Mouse (Mus musculus): ENCODE results near the gene Atxn7l1.

Atxn7l1 gene

DNA sequence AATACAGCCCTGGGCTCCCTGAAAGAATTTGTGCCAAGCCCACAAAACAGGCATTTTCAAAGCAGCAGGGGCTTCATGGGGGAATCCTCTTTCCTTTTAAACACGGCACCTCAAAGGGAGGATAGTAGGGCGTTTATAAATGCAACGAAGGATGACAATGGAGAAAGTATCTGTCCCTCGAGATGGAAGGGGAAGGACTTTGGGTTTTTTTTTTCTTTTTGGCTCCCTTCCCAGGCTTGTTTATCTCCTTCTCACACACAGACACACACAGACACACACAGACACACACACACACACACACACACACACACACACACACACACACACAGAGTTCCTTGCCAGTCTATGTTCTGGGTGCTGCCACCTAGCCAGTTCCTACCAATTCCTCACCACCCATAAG lies 189.8 kb downstream of the Atxn7l1 start:
- H3K36me3 ChIP-seq (ENCODE audit: control insufficient read depth, insufficient read depth, low read length, poor library complexity, severe bottlenecking) = no peaks in the 10 kb centered on the region; the same call in 1 of the 2 replicates
- DNase-seq (ENCODE audit: low read depth, low spot score) = no peak
- H3K27me3 ChIP-seq (ENCODE audit: control insufficient read depth, insufficient read depth, low read length, poor library complexity, severe bottlenecking) = no peaks in the 10 kb centered on the region

- DNase-seq (ENCODE audit: low read depth, low spot score) = no peak
- Histone ChIP-seq H3K36me3 (ENCODE audit: control insufficient read depth, insufficient read depth, low read length, poor library complexity, severe bottlenecking) (no peaks in the 10 kb centered on the region), H3K27me3 (ENCODE audit: control insufficient read depth, insufficient read depth, low read length, poor library complexity, severe bottlenecking) (no peaks in the 10 kb centered on the region)
Measured at GRCm38 (mm10) chr12:33338170-33338569, 190.7 kb downstream of the Atxn7l1 start.

GRCm38 (mm10) chr12:33339822-33340221 lies 192.3 kb downstream of the Atxn7l1 start:
- Histone ChIP-seq H3K36me3 (ENCODE audit: control insufficient read depth, insufficient read depth, low read length, poor library complexity, severe bottlenecking) (peaks cover under 1% of the 10 kb centered on the region; the same call in 1 of the 2 replicates), H3K27me3 (ENCODE audit: control insufficient read depth, insufficient read depth, low read length, poor library complexity, severe bottlenecking) (no peaks in the 10 kb centered on the region)
- DNase-seq (ENCODE audit: low read depth, low spot score) = no peak

DNA sequence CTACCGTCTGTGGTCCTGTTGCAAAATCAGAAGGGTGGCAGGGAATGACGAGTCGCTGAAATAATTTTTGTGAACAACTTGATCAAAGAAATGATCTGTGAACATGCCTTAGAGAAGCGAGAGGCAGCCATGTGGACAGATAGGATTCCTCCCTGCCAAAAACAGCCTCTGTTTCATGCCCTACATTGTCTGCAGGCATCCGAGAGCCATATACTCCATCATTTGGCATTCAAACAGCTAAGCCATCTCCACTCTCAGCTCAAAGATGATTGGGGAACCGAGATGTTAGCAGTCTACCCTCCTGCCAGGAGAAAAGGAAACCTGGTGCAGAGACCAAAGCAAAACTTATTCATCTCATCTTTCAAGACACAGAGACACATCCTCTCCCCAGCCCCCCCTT lies 193.2 kb downstream of the Atxn7l1 start:
- DNase-seq (ENCODE audit: low read depth, low spot score) = no peak
- Histone ChIP-seq H3K36me3 (ENCODE audit: control insufficient read depth, insufficient read depth, low read length, poor library complexity, severe bottlenecking) (peaks cover 3% of the 10 kb centered on the region; the same call in 1 of the 2 replicates), H3K27me3 (ENCODE audit: control insufficient read depth, insufficient read depth, low read length, poor library complexity, severe bottlenecking) (no peaks in the 10 kb centered on the region)

DNA sequence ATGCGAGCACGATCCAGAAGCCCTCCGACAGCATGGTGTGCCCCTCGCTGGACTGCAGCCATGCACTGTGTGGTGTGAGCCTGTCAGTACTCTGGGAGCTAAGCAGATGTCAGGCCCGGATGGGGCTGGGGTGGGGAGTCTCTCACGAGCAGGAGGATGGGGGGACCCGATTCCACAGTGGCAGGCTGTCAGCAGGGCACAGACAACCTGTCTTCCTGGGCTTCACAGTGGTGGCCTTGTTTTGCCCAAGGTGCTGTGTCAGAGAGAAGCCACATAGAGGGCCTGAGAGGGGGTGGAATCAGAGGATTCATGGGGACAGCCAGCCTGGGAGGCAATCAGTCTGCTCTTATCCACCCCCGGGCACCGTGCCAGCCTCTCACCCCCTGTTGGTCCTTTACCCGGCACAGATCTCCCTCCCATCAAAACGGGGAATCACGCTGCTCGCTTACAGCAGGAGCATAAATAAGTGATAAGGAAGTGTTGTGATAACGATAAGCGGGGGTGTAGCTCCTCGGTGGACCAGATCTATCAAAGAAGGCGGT lies 193.9 kb downstream of the Atxn7l1 start:
- no peak for DNase-seq (ENCODE audit: low read depth, low spot score)
- no peaks in the 10 kb centered on the region for H3K27me3 ChIP-seq (ENCODE audit: control insufficient read depth, insufficient read depth, low read length, poor library complexity, severe bottlenecking)
- peaks cover 7% of the 10 kb centered on the region; the same call in 1 of the 2 replicates for H3K36me3 ChIP-seq (ENCODE audit: control insufficient read depth, insufficient read depth, low read length, poor library complexity, severe bottlenecking)

GRCm38 (mm10) chr12:33344970-33345772 lies 197.7 kb downstream of the Atxn7l1 start:
- DNase-seq (ENCODE audit: low read depth, low spot score) = no peak

GRCm38 (mm10) chr12:33345773-33346435 lies 198.4 kb downstream of the Atxn7l1 start:
- H3K27me3 ChIP-seq (ENCODE audit: control insufficient read depth, insufficient read depth, low read length, poor library complexity, severe bottlenecking) = no peaks in the 10 kb centered on the region
- H3K36me3 ChIP-seq (ENCODE audit: control insufficient read depth, insufficient read depth, low read length, poor library complexity, severe bottlenecking) = peaks cover 25% of the 10 kb centered on the region
- no peak for DNase-seq (ENCODE audit: low read depth, low spot score)

More at GRCm38 (mm10) chr12:33344970-33345772, 197.7 kb downstream of the Atxn7l1 start:
- Histone ChIP-seq H3K36me3 (ENCODE audit: control insufficient read depth, insufficient read depth, low read length, poor library complexity, severe bottlenecking) (peaks cover 19% of the 10 kb centered on the region), H3K27me3 (ENCODE audit: control insufficient read depth, insufficient read depth, low read length, poor library complexity, severe bottlenecking) (no peaks in the 10 kb centered on the region)

DNA sequence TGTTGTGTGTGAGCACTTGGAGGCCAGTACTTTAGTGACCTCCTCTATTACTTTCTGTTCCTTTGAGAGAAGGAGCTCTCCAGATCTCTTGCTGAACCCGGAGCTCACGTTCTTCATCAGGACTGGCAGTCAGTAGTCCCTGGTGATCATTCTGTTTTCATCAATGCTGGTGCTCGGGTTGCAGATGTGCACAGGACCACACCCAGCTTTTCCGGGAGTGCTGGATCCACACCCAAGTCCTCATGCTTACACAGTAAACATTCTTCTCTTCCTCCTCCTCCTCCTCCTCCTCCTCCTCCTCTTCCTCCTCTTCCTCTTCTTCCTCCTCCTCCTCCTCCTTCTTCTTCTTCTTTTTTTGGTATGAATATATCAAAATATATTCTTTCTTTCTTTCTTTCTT lies 205.2 kb downstream of the Atxn7l1 start:
- Histone ChIP-seq H3K36me3 (ENCODE audit: control insufficient read depth, insufficient read depth, low read length, poor library complexity, severe bottlenecking) (peaks cover 20% of the 10 kb centered on the region), H3K27me3 (ENCODE audit: control insufficient read depth, insufficient read depth, low read length, poor library complexity, severe bottlenecking) (no peaks in the 10 kb centered on the region)
- no peak for DNase-seq (ENCODE audit: low read depth, low spot score)

DNA sequence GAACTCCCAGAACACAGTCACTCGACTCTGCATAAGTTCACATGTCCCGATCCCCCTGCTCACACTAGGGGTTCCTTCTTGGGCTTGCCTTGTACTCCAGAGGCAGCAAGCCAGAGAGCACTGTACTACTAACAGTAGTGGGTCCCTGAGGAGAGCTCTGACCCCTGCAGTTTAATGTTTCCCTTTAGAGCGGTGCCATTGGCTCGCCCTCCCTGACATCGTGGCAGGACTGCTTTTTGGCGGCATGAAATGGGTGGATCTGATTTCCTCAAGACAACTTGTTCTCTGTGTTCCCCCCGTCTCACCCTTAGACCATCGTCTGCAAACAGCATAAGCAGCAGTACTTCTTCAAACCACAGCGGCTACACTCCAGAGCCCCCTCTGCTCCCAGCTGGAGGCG lies 210.9 kb downstream of the Atxn7l1 start:
- peaks cover 11% of the 10 kb centered on the region for H3K36me3 ChIP-seq (ENCODE audit: control insufficient read depth, insufficient read depth, low read length, poor library complexity, severe bottlenecking)
- DNase-seq (ENCODE audit: low read depth, low spot score) = no peak

GRCm38 (mm10) chr12:33359209-33359608 lies 211.7 kb downstream of the Atxn7l1 start:
- Histone ChIP-seq H3K27me3 (ENCODE audit: control insufficient read depth, insufficient read depth, low read length, poor library complexity, severe bottlenecking) (no peaks in the 10 kb centered on the region), H3K36me3 (ENCODE audit: control insufficient read depth, insufficient read depth, low read length, poor library complexity, severe bottlenecking) (peaks cover 12% of the 10 kb centered on the region)
- no peak for DNase-seq (ENCODE audit: low read depth, low spot score)

More for the DNA sequence above, 210.9 kb downstream of the Atxn7l1 start:
- H3K27me3 ChIP-seq (ENCODE audit: control insufficient read depth, insufficient read depth, low read length, poor library complexity, severe bottlenecking) = no peaks in the 10 kb centered on the region

DNA sequence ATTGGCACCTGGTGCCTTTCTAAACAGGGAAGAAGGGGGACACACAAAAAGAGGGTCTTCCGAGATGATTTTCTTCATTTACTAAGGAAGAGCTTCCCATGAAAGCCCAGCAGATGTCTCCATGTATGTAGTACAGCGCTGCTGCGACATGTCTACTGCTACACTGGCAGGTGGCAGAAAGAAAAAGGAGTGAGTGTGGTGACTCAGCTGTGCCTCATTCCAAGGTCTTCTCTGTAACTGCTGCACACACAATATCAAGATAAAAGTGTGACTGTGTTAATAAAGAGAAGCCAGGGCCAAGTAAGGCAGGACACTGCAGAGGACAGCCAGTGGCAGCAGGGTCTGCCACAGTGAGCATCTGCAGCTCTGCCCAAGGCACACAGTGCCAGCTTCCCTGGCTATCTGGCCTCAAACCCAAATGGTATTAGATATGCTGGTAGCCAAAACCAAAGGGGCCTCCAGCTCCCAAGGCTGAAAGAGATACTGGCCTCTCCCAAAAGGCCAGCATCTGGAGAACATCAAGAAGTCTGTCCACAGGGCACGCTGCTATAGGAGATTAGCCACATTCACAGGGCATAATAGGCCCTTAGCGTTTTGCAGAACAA lies 212.5 kb downstream of the Atxn7l1 start:
- Histone ChIP-seq H3K27me3 (ENCODE audit: control insufficient read depth, insufficient read depth, low read length, poor library complexity, severe bottlenecking) (no peaks in the 10 kb centered on the region), H3K36me3 (ENCODE audit: control insufficient read depth, insufficient read depth, low read length, poor library complexity, severe bottlenecking) (peaks cover 10% of the 10 kb centered on the region)
- no peak for DNase-seq (ENCODE audit: low read depth, low spot score)

DNA sequence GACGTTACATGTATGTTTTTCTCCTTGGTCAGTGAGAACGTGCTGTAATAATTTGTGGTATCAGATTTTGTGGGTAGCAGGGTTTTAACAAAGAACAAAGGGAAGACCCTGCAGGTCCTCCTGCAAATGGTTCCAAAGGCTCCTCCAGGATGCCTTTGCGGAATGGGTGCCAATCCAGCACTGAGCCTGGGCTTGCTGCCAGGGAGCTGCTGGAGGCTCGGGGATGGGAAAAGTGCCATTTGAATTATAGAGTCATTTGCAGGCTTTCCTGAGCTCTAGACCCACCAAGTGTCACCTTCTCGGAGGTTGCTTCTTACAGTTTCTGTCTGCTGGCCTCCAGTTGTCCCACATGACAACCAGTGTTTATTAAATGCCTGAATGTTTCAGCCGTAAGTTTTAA lies 213.2 kb downstream of the Atxn7l1 start:
- H3K27me3 ChIP-seq (ENCODE audit: control insufficient read depth, insufficient read depth, low read length, poor library complexity, severe bottlenecking) = no peaks in the 10 kb centered on the region
- DNase-seq (ENCODE audit: low read depth, low spot score) = no peak
- peaks cover 14% of the 10 kb centered on the region for H3K36me3 ChIP-seq (ENCODE audit: control insufficient read depth, insufficient read depth, low read length, poor library complexity, severe bottlenecking)

DNA sequence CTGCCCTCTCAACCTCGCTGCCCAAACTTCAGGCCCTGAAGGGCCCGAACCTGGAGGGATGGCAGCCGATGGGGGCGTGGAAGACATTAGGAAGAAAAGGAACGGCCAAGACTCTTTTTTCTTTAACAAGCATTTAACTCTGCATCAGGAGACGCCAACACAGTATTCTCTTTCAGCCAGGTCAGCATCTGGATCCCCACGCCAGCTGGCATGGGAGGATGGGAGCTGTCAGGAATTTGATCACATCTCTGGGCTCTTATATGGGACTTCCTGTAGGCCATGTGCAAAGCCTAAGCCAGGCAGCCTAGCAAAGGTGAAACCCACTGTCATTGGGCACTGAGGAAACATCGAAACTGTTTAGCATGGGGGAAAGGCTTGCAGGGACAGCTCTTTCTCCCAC lies 217.0 kb downstream of the Atxn7l1 start:
- no peak for DNase-seq (ENCODE audit: low read depth, low spot score)
- no peaks in the 10 kb centered on the region for H3K27me3 ChIP-seq (ENCODE audit: control insufficient read depth, insufficient read depth, low read length, poor library complexity, severe bottlenecking)
- peaks cover 12% of the 10 kb centered on the region for H3K36me3 ChIP-seq (ENCODE audit: control insufficient read depth, insufficient read depth, low read length, poor library complexity, severe bottlenecking)

DNA sequence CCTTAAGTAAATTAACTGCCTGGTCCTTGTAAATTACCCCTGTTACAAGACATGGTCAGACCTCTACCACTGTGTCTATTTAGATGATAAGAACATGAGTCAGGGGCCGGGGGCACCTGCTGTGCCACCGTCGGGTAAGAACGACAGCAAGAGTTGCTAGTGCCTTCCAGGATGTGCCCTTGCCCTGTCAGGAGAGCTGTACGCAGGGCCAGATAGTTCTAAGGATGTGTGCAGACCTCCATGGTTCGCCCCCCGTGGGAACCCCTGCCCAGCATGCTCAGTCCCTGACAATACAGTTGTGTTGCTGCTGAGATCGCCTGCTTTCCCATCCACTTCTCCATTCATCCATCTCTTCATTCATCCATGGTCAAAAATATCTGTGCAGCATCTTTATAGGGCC lies 217.6 kb downstream of the Atxn7l1 start:
- no peak for DNase-seq (ENCODE audit: low read depth, low spot score)
- H3K27me3 ChIP-seq (ENCODE audit: control insufficient read depth, insufficient read depth, low read length, poor library complexity, severe bottlenecking) = no peaks in the 10 kb centered on the region
- H3K36me3 ChIP-seq (ENCODE audit: control insufficient read depth, insufficient read depth, low read length, poor library complexity, severe bottlenecking) = peaks cover 8% of the 10 kb centered on the region

DNA sequence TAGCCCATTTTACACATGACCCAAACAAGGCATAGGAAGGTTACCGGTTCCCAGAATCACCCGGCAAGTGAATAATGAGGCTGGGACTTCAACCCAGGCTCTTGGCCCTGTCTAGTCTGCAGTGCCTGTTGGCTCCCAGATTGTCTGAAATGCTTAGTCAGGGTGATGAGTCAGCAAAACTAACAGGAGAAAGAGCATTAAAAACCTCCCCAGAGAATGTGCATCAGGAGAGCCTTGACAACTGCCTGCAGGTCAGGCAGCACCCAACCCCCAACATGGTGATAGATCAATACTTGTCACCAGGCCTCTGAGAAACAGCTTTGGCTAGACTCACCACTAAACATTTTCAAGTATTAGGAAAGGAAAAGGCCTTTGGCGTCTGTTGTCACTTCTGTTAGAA lies 222.1 kb downstream of the Atxn7l1 start:
- no peaks in the 10 kb centered on the region for H3K27me3 ChIP-seq (ENCODE audit: control insufficient read depth, insufficient read depth, low read length, poor library complexity, severe bottlenecking)
- DNase-seq (ENCODE audit: low read depth, low spot score) = no peak
- peaks cover 6% of the 10 kb centered on the region for H3K36me3 ChIP-seq (ENCODE audit: control insufficient read depth, insufficient read depth, low read length, poor library complexity, severe bottlenecking)
